Mouse (Mus musculus) ES-E14 (cell line): ENCODE data around the gene Apol7b. TPM values are rescaled to one million over a fixed set of nuclear protein-coding genes. Genes with fewer than 3 reads are reported as not detected.
"Not testable (repeated sequence)": the region's sequence is repeated elsewhere in the genome, so short reads cannot be mapped to it uniquely, and the experiment has no call there.

ENCODE experiments used
- DNase-seq: peaks from one replicate; pipeline ENCODE4 v3.0.0-alpha.2; 2013; ENCODE audit warnings: low read depth, low spot score
- H3K27ac ChIP-seq: 2 replicates; pipeline ENCODE4 v1.5.1; 2012; ENCODE audit warnings: low read depth, mild to moderate bottlenecking, low read length, moderate library complexity, mixed read lengths; ENCODE audit not compliant: poor library complexity, insufficient read depth, severe bottlenecking
- H3K36me3 ChIP-seq: 2 replicates; pipeline ENCODE4 v1.6.1; 2012; ENCODE audit warnings: mild to moderate bottlenecking, low read length, moderate library complexity, mixed read lengths; ENCODE audit not compliant: control insufficient read depth, poor library complexity, insufficient read depth, severe bottlenecking
- H3K4me1 ChIP-seq, 2 experiments: fragments of 150-350 bp in 1 of 2; sonication (generic) in 1 of 2; 2 replicates each; pipeline ENCODE4 v1.6.1; 2012; ENCODE audit warnings: low read length in 2 of 2, mild to moderate bottlenecking in 1 of 2, mixed read lengths in 1 of 2; ENCODE audit not compliant: control insufficient read depth in 2 of 2, insufficient read depth in 2 of 2, poor library complexity in 1 of 2
- H3K4me3 ChIP-seq, 2 experiments: fragments of 150-350 bp in 1 of 2; sonication (generic) in 1 of 2; 2 replicates each; pipeline ENCODE4 v1.5.1; 2012; ENCODE audit warnings: low read length in 2 of 2, low read depth in 1 of 2, mild to moderate bottlenecking in 1 of 2, mixed read lengths in 1 of 2; ENCODE audit not compliant: insufficient read depth in 1 of 2, poor library complexity in 1 of 2, severe bottlenecking in 1 of 2
- H3K9ac ChIP-seq: 2 replicates; pipeline ENCODE4 v1.6.1; 2012; ENCODE audit warnings: low read depth, mild to moderate bottlenecking, low read length, mixed read lengths; ENCODE audit not compliant: poor library complexity, insufficient read depth, severe bottlenecking
- H3K9me3 ChIP-seq: fragments of 150-350 bp; sonication (generic); 2 replicates; pipeline ENCODE4 v1.6.1; 2012; ENCODE audit warnings: low read depth, mild to moderate bottlenecking, low read length; ENCODE audit not compliant: control insufficient read depth, insufficient read depth
- CHD2 ChIP-seq: IDR thresholded peaks from 2 replicates; pipeline ENCODE4 v1.6.1; 2014; ENCODE audit warnings: mild to moderate bottlenecking, low read depth, low read length, inconsistent platforms
- HCFC1 ChIP-seq: IDR thresholded peaks from 2 replicates; pipeline ENCODE4 v1.6.1; 2012; ENCODE audit warnings: low read length, inconsistent platforms, borderline replicate concordance; ENCODE audit not compliant: insufficient read depth
- MAFK ChIP-seq: IDR thresholded peaks from 2 replicates; pipeline ENCODE4 v1.6.1; 2014; ENCODE audit warnings: mild to moderate bottlenecking, low read depth, low read length, inconsistent platforms; ENCODE audit not compliant: insufficient read depth
- ZC3H11A ChIP-seq: IDR thresholded peaks from 2 replicates; pipeline ENCODE4 v1.6.1; 2012; ENCODE audit warnings: low read depth, mild to moderate bottlenecking, inconsistent platforms, low read length, borderline replicate concordance
- ZNF384 ChIP-seq: IDR thresholded peaks from 2 replicates; pipeline ENCODE4 v1.6.1; 2012; ENCODE audit warnings: low read depth, low read length, inconsistent platforms
- in situ Hi-C, 2 experiments: fragments of 600-800 bp; cut with MboI; formaldehyde crosslinking; loops; one replicate each; pipeline ENCODE4 v1.15.1; 2025; ENCODE audit warnings: low sequenced_read_pairs in 2 of 2, inconsistent platforms in 1 of 2; ENCODE audit not compliant: unreplicated experiment in 2 of 2
- total RNA-seq: library from RNA; depleted of rRNA; stranded (reverse); fragments of 300-350 nt; gene quantifications from 2 replicates; pipeline ENCODE4 v1.2.3, GENCODE M21; 2012

Apol7b gene
- total RNA-seq, 1 experiment: 3.0 TPM

DNA sequence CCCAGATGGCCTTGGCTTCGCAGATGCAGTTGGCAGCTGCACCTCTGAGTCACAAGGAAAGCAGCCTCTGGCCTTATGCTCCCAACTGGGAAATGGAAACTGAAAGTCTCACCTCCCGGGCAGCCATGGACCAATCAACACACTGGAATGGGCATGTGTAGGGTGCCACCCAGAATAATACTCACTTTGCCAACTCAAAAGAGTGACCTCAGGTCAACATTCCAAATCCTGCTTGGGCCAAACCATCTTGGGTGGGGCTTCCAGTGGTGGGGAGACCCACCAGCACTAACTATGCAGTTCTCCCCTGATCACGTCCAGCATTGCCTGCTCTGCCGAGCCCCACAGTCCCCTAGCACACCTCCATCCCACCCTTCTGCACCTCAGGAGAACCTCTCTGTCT lies 36.3 kb downstream of the Apol7b start, which contains the start of gene Apol9a:
Gene Apol9a (minus strand): TSS at position 101 of the 400 bp plus-strand sequence.
- DNase-seq, H3K9me3 ChIP-seq, H3K27ac ChIP-seq, H3K4me1 ChIP-seq, H3K36me3 ChIP-seq, in situ Hi-C loops, H3K4me3 ChIP-seq, H3K9ac ChIP-seq: not testable (repeated sequence)

GRCm38 (mm10) chr15:77406370-77406769 lies 40.9 kb downstream of the Apol7b start:
- H3K9me3 ChIP-seq, H3K4me1 ChIP-seq, H3K4me3 ChIP-seq, H3K36me3 ChIP-seq, DNase-seq, H3K9ac ChIP-seq, in situ Hi-C loops, H3K27ac ChIP-seq: not testable (repeated sequence)

- H3K4me3 ChIP-seq, in situ Hi-C loops, H3K4me1 ChIP-seq, H3K36me3 ChIP-seq, H3K27ac ChIP-seq, H3K9ac ChIP-seq, H3K9me3 ChIP-seq: not testable (repeated sequence)
- DNase-seq: peak; percentile 65
- TF ChIP-seq ZC3H11A: 0 out of 2 replicates have a peak, but pooled peaks have one; percentile 35
Observed at GRCm38 (mm10) chr15:77399027-77399426, 48.3 kb downstream of the Apol7b start, which contains the start of gene Apol7a. TSS of gene Apol7a (minus strand) at chr15:77399110.

- in situ Hi-C loops, H3K36me3 ChIP-seq, DNase-seq, H3K9ac ChIP-seq, H3K4me1 ChIP-seq, H3K9me3 ChIP-seq, H3K27ac ChIP-seq, H3K4me3 ChIP-seq: not testable (repeated sequence)
Observed at GRCm38 (mm10) chr15:77397450-77398132, 49.7 kb downstream of the Apol7b start.

- H3K4me3 ChIP-seq, H3K9ac ChIP-seq, DNase-seq, H3K9me3 ChIP-seq, H3K36me3 ChIP-seq, H3K27ac ChIP-seq, in situ Hi-C loops, H3K4me1 ChIP-seq: not testable (repeated sequence)
Observed at GRCm38 (mm10) chr15:77393832-77394231, 53.5 kb downstream of the Apol7b start.

GRCm38 (mm10) chr15:77387462-77387861 lies 59.8 kb downstream of the Apol7b start:
- H3K9ac ChIP-seq: no peak overlapping the region
- no peak overlapping the region for H3K27ac ChIP-seq
- DNase-seq: no peak
- TF ChIP-seq ZC3H11A (no peak), ZNF384 (no peak), MAFK (no peak), CHD2 (no peak), HCFC1 (no peak)
- H3K4me3 ChIP-seq: no peak overlapping the region
- in situ Hi-C loops: no loop called here
- no peaks in the 10 kb centered on the region for H3K4me1 ChIP-seq
- no peaks in the 10 kb centered on the region for H3K9me3 ChIP-seq
- no peaks in the 10 kb centered on the region for H3K36me3 ChIP-seq
